Mouse (Mus musculus): ENCODE data around the gene Lifr. TPM values are rescaled to one million over a fixed set of nuclear protein-coding genes. Genes with fewer than 3 reads are reported as not detected.
A peak's percentile ranks its signal among the peaks of the same experiment; 100 is the strongest.

The Lifr gene
- polyA plus RNA-seq, 1 experiment from 2014 or later, result 7.6 TPM

DNA sequence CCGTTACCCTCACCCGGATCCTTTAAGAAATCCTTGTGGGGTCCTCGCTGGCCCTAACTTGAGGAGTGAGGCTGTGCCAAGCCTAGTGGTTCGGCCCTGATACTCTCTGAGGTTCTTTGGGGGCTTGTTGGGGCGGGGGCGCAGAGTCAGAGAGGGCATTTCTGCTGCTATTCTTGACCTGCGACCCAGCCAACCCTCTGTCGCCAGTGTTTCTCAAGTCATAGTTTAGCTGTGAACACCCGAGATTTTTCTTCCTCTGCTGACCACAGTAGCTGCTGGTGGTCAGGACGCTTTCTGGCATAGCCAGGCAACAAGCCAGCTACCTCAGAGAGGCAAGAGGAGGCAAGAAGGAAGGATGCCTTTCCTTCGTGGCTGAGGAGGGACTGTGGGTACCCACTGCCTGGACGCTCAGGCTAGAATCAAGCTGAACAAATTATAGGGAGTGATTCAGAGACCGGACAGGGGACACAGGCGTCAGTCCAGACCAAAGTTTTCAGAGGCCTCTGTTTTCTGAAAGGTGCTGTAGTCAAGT, 25.4 kb upstream of the Lifr start:
- Histone ChIP-seq H3K27ac (replicated peaks) (no peak overlapping the region), H3K4me3 (no peak overlapping the region), H3K4me2 (replicated peaks) (no peak overlapping the region), H3K27me3 (no peaks in the 10 kb centered on the region), H3K4me1 (peaks cover 19% of the 10 kb centered on the region), H3K9ac (replicated peaks) (no peak overlapping the region), H3K9me3 (no peaks in the 10 kb centered on the region), H3K36me3 (no peaks in the 10 kb centered on the region)
- no peak for ATAC-seq (replicated peaks)
- 83% methylated on average over 14 of the region's 14 CpGs for WGBS

DNA sequence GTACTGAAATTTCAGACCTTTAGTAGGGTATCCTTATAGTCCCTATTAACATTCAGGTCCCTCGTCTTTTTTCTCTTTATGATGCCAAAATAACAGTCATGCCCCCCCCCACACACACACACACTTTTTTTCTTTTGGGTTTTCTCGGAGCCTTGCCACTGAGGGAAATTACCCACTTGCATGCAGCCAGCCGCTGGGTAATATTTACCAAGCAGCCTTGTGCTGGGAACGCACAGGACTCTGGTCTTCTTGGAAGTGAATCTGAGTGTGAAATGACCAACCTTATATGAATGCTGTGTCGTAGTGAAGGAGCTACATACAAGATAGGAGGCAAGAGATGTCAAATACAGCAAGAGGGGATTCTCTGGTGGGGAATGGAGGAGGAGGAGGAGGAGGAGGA, 24.8 kb upstream of the Lifr start:
- Histone ChIP-seq H3K4me2 (replicated peaks) (no peak overlapping the region), H3K9ac (replicated peaks) (no peak overlapping the region), H3K4me3 (no peak overlapping the region), H3K36me3 (no peaks in the 10 kb centered on the region), H3K27me3 (no peaks in the 10 kb centered on the region), H3K4me1 (peaks cover 19% of the 10 kb centered on the region), H3K27ac (replicated peaks) (no peak overlapping the region), H3K9me3 (no peaks in the 10 kb centered on the region)
- WGBS, result 82% methylated on average over 5 of the region's 5 CpGs
- no peak for ATAC-seq (replicated peaks)

DNA sequence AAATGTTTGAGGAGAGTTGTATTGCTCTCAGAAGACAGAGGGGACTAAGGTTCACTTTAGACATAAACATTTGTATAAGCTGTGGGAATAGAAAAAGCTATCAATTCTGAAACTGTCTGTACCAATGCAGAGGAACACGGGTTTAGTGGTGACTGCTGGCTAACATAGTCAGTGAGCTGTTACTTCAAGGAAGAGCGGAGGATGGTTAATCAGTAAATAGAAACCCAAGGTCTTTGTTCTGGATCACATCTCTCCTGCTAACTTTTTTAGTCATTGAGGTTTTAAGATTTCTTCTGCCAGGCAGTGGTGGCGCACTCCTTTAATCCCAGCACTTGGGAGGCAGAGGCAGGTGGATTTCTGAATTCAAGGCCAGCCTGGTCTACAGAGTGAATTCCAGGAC, 23.7 kb upstream of the Lifr start:
- Histone ChIP-seq H3K9ac (replicated peaks) (no peak overlapping the region), H3K27me3 (no peaks in the 10 kb centered on the region), H3K27ac (replicated peaks) (no peak overlapping the region), H3K4me3 (no peak overlapping the region), H3K4me1 (peaks cover 19% of the 10 kb centered on the region), H3K9me3 (no peaks in the 10 kb centered on the region), H3K36me3 (no peaks in the 10 kb centered on the region), H3K4me2 (replicated peaks) (no peak overlapping the region)
- ATAC-seq (replicated peaks), result no peak
- WGBS, result 94% methylated on average over 3 of the region's 3 CpGs

DNA sequence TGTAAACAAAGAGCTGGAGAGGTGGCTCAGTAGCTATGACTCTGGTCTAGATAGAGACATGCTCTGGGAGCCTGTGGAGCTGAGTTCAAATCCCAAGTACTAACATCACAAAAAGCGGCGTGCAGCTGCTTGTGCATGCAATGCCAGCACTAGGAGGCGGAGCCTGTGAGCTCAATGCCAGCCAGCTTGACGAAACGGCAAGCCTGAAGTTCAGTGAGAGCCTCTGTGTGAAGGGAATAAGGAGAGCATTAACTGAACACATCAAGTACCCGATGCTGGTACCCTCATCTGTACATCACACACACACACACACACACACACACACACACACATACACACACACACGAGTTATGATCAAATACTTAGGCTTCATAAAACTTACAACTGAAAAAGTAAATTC, 21.0 kb upstream of the Lifr start:
- Histone ChIP-seq H3K36me3 (no peaks in the 10 kb centered on the region), H3K27me3 (no peaks in the 10 kb centered on the region), H3K9me3 (no peaks in the 10 kb centered on the region), H3K9ac (replicated peaks) (no peak overlapping the region), H3K4me1 (peaks cover 6% of the 10 kb centered on the region; the same call in 1 of the 2 replicates), H3K4me2 (replicated peaks) (no peak overlapping the region), H3K4me3 (no peak overlapping the region), H3K27ac (replicated peaks) (no peak overlapping the region)
- peak; percentile 44; the same call in 1 of the 2 replicates for ATAC-seq (replicated peaks)
- WGBS, result 39% methylated on average over 7 of the region's 7 CpGs

DNA sequence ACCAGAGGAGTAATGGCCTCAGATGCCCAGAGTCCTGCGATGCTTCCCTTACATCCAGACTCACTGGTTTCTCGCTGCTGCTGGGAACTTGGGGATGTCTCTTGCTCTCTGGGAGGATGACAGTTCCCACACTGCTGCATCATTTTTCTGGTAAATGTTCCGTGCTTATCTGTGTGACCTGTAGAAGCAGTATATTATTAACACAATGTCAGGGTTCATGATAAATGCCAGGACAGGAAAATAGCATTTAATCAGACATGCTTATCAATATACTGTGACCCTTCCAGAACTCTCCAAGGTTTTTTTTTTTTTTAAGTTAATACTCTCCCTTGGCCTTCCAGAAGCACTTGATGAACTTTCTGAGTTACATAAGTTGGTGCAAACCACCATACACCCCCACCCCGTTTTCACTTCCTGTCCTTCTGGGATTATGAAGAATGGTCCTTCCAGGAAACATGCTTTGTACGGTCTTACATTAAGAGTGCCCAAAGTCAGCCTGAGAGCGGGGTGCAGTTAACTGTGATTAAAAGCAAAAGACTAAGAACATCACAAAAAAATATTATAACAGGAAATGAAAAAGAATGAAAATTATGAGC, 20.1 kb upstream of the Lifr start:
- no peak overlapping the region for H3K4me2 ChIP-seq (replicated peaks)
- no peak overlapping the region for H3K27ac ChIP-seq (replicated peaks)
- 85% methylated on average over 6 of the region's 6 CpGs for WGBS
- no peaks in the 10 kb centered on the region for H3K27me3 ChIP-seq
- no peak for ATAC-seq (replicated peaks)
- H3K9me3 ChIP-seq, result no peaks in the 10 kb centered on the region
- peaks cover 9% of the 10 kb centered on the region for H3K4me1 ChIP-seq
- H3K36me3 ChIP-seq, result no peaks in the 10 kb centered on the region
- H3K9ac ChIP-seq (replicated peaks), result no peak overlapping the region
- H3K4me3 ChIP-seq, result no peak overlapping the region

DNA sequence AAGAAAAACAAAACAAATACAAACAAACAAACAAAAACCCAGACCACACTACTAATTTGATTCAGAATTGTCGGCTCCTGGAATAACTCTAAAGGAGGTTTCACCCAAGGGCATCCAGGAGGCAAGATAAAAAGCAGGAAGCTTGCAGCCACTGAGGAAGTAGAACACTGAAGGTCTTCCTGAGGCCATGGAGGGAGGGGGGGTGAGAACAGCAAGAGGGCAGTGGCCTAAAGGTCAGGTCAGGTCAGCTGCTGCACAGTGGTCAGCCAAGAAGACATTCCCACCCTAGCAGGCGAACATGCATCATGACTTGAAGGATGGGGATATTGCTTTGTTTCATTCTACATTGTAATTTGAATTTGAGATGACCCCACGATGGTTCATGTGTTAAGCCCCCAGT, 17.1 kb upstream of the Lifr start:
- Histone ChIP-seq H3K27me3 (no peaks in the 10 kb centered on the region), H3K27ac (replicated peaks) (no peak overlapping the region), H3K4me3 (no peak overlapping the region), H3K9ac (replicated peaks) (no peak overlapping the region), H3K4me1 (peaks cover 11% of the 10 kb centered on the region), H3K36me3 (no peaks in the 10 kb centered on the region), H3K4me2 (replicated peaks) (no peak overlapping the region), H3K9me3 (no peaks in the 10 kb centered on the region)
- WGBS, result 79% methylated on average over 3 of the region's 3 CpGs
- no peak for ATAC-seq (replicated peaks)

DNA sequence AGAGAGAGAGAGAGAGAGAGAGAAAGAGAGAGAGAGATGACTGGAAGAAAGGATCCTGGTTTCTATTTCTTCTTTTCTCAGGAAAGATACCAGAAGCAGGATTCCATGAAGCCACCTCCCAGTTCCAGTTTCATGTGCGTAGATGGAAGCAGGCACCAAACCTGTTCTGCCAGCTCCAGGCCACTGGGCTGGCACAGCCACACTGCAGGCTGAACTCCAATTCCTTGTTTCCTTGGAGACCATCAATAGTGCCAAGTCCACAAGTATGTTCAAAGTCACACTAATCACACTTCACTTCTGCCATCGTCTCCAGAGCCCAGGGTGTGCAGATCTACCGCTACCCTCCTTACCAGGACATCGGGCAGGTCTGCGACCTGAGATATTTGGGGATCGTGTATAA, 15.2 kb upstream of the Lifr start:
- WGBS, result 66% methylated on average over 6 of the region's 6 CpGs
- Histone ChIP-seq H3K36me3 (no peaks in the 10 kb centered on the region), H3K4me1 (peaks cover 8% of the 10 kb centered on the region; the same call in 1 of the 2 replicates), H3K27me3 (no peaks in the 10 kb centered on the region), H3K4me3 (no peak overlapping the region), H3K9me3 (no peaks in the 10 kb centered on the region), H3K9ac (replicated peaks) (no peak overlapping the region), H3K4me2 (replicated peaks) (no peak overlapping the region), H3K27ac (replicated peaks) (no peak overlapping the region)
- ATAC-seq (replicated peaks), result peak; percentile 75

DNA sequence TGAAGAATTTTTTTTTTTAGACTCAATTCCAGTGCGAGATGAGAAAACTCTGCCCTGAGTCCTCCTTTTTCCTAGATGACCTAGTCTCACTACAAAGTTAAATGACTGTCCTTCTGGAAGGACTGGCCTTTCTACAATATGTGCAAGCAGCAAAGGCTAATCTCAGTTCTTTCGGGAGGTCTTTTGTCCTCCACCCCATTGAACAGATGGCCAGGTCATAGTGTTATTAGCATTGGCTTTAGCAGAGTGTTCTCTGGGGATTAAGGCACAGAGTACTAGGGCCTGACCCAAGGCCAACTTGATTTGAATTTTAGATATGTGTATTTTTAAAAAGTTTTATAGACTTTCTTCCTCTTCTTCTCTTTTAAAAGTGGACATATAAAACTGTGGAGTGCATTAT, 12.1 kb upstream of the Lifr start:
- Histone ChIP-seq H3K4me2 (replicated peaks) (no peak overlapping the region), H3K9ac (replicated peaks) (no peak overlapping the region), H3K4me3 (no peak overlapping the region)

DNA sequence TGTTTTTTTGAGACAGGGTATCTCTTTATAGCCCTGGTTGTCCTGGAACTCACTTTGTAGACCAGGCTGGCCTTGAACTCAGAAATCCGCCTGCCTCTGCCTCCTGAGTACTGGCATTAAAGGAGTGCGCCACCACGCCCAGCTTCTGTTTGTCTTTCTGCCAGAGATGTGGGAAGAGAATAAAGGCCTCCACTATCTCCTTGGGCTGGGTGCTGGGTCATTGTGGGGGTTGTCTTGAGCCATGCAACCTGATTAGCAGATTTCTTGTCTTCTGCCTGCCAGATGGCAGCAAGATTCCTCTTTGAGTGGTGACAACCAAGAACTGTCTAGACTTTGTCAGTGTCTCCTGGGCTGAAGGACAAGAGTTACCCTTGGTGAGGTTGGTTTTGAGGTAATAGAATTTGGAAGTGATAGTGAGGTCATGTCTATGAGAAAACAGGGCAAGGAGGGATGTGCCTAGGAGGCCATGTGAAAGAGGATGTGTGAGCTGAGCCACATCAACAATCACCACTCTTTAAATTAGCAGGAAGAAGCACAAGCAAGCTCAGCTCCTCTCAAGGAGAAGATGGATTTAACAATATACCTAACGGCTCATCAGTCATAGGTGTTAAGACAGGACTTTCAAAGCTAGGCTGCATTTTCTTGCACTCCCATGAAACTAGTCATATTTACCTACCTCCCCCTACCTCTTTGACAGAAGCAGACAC, 10.6 kb upstream of the Lifr start:
- no peak for ATAC-seq (replicated peaks)
- Histone ChIP-seq H3K27me3 (no peaks in the 10 kb centered on the region), H3K4me3 (no peak overlapping the region), H3K9me3 (no peaks in the 10 kb centered on the region), H3K36me3 (no peaks in the 10 kb centered on the region), H3K4me1 (peaks cover 7% of the 10 kb centered on the region; the same call in 1 of the 2 replicates), H3K4me2 (replicated peaks) (no peak overlapping the region), H3K9ac (replicated peaks) (no peak overlapping the region), H3K27ac (replicated peaks) (no peak overlapping the region)
- WGBS, result 95% methylated on average over 4 of the region's 4 CpGs

More for the DNA sequence above, 12.1 kb upstream of the Lifr start:
- 37% methylated on average over 2 of the region's 2 CpGs for WGBS
- peaks cover 5% of the 10 kb centered on the region; the same call in 1 of the 2 replicates for H3K4me1 ChIP-seq
- no peaks in the 10 kb centered on the region for H3K27me3 ChIP-seq
- H3K27ac ChIP-seq (replicated peaks), result no peak overlapping the region
- H3K36me3 ChIP-seq, result no peaks in the 10 kb centered on the region
- no peak for ATAC-seq (replicated peaks)
- no peaks in the 10 kb centered on the region for H3K9me3 ChIP-seq

DNA sequence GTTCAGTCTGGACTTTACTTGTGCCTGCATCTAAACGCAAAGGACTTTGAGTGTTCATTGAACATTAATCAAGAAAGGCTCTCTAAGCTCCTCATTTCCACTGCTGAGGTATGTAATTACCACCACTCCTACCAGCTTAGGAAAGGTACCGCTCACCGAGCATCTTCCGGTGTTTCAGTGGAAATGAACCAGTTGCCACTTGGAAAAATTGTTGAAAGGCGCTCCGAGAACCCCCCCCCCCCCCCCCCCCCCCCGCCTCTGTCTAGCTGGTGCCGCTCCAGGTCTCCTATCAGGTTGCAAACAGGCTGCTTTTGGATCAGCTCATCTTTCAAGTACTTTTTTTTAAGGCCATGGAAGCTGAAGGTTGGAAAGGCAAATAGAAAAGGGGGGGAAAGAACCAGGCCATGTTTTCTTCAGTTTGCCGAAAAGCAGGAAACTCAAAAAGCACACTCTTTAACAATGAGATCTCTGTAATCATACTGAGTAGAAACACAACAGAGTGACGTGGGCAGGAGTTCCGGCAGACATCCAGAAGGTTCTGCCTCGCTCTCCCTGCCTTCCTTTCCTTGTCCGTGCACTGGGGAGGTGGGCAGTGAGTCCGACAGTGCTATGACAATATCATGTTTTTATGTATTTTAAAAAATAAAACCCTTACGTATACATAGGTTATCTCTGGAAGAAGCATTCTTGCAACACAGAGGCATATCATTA, 9.3 kb upstream of the Lifr start:
- 83% methylated on average over 13 of the region's 15 CpGs for WGBS
- 0 out of 2 replicates have a peak, but pooled peaks cover 6% of the 10 kb centered on the region for H3K4me1 ChIP-seq
- ATAC-seq (replicated peaks), result no peak

DNA sequence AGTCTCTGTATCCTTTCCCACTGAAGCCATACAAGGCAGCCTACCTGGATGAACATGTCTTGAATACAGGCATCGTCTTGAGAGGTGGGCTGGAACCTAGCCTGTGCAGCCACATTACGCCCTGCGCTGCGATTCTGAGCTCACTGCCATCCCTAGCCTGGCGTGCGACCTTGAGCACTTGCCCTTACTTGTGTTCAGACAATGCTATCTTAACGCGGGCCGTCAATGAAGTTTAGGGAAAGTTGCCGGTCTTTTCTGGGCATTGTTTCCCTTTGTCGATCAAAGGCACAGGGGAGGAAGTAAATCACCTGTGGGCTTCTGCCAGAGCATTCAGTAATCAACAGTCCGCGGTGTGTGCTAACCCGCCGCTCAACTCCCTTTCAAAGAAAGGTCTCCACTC, 8.6 kb upstream of the Lifr start:
- H3K27ac ChIP-seq (replicated peaks), result no peak overlapping the region
- no peaks in the 10 kb centered on the region for H3K36me3 ChIP-seq
- 35% methylated on average over 15 of the region's 15 CpGs for WGBS
- ATAC-seq (replicated peaks), result no peak
- H3K27me3 ChIP-seq, result no peaks in the 10 kb centered on the region
- 0 out of 2 replicates have a peak, but pooled peaks cover 6% of the 10 kb centered on the region for H3K4me1 ChIP-seq
- no peak overlapping the region for H3K4me3 ChIP-seq
- H3K4me2 ChIP-seq (replicated peaks), result no peak overlapping the region
- H3K9me3 ChIP-seq, result no peaks in the 10 kb centered on the region
- H3K9ac ChIP-seq (replicated peaks), result no peak overlapping the region

More for the DNA sequence above, 9.3 kb upstream of the Lifr start:
- Histone ChIP-seq H3K4me2 (replicated peaks) (no peak overlapping the region), H3K9me3 (no peaks in the 10 kb centered on the region), H3K9ac (replicated peaks) (no peak overlapping the region), H3K4me3 (no peak overlapping the region), H3K27me3 (no peaks in the 10 kb centered on the region), H3K36me3 (no peaks in the 10 kb centered on the region), H3K27ac (replicated peaks) (no peak overlapping the region)

DNA sequence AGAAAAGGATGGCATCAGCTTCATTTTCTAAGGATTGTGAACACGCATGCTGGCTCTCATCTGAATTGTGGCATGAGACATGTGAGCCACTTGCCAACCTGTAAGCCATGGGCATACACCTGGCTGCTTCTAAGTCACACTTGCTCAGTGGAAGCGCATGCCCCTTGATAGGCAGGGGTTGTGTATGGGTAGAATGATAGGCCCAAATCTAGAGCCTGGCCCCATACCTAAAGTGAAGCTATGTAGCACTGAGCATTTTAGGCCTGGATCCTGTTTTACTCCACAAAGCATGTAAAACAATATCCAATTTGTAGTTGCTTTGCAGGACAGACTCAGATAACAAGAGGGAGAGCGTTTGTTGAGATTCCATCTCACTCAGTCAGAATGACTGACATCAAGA, 7.5 kb upstream of the Lifr start:
- Histone ChIP-seq H3K4me3 (no peak overlapping the region), H3K9me3 (no peaks in the 10 kb centered on the region), H3K4me2 (replicated peaks) (no peak overlapping the region), H3K4me1 (0 out of 2 replicates have a peak, but pooled peaks cover 6% of the 10 kb centered on the region), H3K27me3 (no peaks in the 10 kb centered on the region), H3K36me3 (no peaks in the 10 kb centered on the region), H3K27ac (replicated peaks) (no peak overlapping the region), H3K9ac (replicated peaks) (no peak overlapping the region)
- WGBS, result 94% methylated on average over 3 of the region's 3 CpGs
- no peak for ATAC-seq (replicated peaks)
